Mouse (Mus musculus) cerebellum, postnatal 10 days (tissue): ENCODE data around the gene Bnip3.

Experiments
- DNase-seq, 2 experiments: peaks; one replicate each; pipeline ENCODE4 v3.0.0; 2021; ENCODE audit warnings: mixed read lengths in 2 of 2

Gene Bnip3

DNA sequence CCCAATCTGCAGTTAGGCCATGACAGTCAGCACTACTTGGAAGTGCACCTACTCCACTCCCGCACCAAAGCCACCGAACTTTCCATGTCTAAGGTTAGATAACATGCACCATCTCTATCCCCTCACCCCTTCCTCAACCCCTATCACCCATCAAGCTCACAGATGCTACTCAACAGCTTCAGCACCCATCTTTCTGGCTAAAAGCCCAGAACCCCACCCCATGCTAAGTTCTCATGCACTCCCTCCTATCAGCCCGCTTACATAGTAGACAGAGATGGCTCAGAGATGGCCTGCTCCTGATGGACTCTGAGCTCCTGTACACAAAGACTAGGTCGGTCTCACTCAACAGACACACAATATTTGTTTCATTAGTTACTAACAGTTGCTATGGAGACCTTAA is 65.9 kb downstream of the Bnip3 start:
- peak in 1 of 2 experiments; percentile 26 for DNase-seq

DNA sequence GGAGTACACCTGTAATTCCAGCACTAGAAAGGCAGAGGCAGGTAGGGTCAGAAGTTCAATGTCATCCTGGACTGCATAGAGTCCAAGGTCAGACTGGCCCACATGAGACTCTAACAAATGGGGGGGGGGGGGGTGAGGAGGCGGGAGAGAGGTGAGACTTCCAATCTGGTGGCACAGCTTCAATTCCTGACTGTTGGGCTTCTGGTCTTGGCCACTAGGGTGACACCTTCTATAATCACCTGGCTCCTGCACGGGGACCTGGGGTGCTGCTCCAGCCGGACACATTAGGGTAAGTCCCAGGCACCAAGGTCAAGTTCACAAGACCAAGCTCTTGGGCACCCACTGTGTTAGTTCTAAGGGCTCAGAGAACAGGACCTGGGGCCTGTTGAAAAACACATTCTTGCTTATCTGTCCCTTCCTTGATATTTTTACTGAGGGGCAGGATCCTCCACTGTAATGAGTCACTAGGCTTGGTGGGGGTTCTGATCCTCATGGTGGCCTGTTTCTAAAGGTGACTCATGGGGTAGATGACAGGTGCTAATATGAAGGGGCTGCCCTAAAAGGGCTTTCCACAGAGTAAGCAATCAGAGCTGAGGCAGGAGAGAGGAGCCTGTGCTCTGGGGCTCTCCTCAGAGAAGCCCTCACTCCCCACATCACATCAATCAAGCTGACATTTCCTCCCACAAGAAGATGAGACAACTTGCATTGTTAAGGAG is 67.7 kb downstream of the Bnip3 start:
- no peak for DNase-seq
